Mouse (Mus musculus) liver, adult 2 months (tissue): ENCODE data around the gene Fbxo27. TPM values are rescaled to one million over a fixed set of nuclear protein-coding genes. Genes with fewer than 3 reads are reported as not detected.
"Not testable (repeated sequence)": the region's sequence is repeated elsewhere in the genome, so short reads cannot be mapped to it uniquely, and the experiment has no call there.

Experiments
- DNase-seq: peaks from one replicate; pipeline ENCODE4 v3.0.0-alpha.2; 2011; ENCODE audit warnings: low read depth, low spot score; ENCODE audit errors: extremely low read depth
- H3K27ac ChIP-seq: fragments of 200-500 bp; replicated peaks from 2 replicates; pipeline ENCODE4 v1.5.1; 2012; ENCODE audit warnings: low read depth, mild to moderate bottlenecking, control low read depth, inconsistent platforms, low read length; ENCODE audit not compliant: insufficient read depth
- H3K27me3 ChIP-seq: fragments of 200-500 bp; 2 replicates; pipeline ENCODE4 v1.6.1; 2012; ENCODE audit warnings: mild to moderate bottlenecking, moderate library complexity, low read length, inconsistent platforms; ENCODE audit not compliant: control insufficient read depth, insufficient read depth
- H3K36me3 ChIP-seq: fragments of 200-500 bp; 2 replicates; pipeline ENCODE4 v1.6.1; 2012; ENCODE audit warnings: low read length, inconsistent platforms; ENCODE audit not compliant: control insufficient read depth, insufficient read depth
- H3K4me1 ChIP-seq: fragments of 200-500 bp; 2 replicates; pipeline ENCODE4 v1.6.1; 2011; ENCODE audit warnings: low read length; ENCODE audit not compliant: control insufficient read depth, insufficient read depth
- H3K4me3 ChIP-seq: fragments of 200-500 bp; 2 replicates; pipeline ENCODE4 v1.5.1; 2011; ENCODE audit warnings: low read depth, mild to moderate bottlenecking, control low read depth, low read length, moderate library complexity; ENCODE audit not compliant: insufficient read depth
- H3K79me2 ChIP-seq: fragments of 200-500 bp; 2 replicates; pipeline ENCODE4 v1.6.1; 2012; ENCODE audit warnings: inconsistent platforms, mild to moderate bottlenecking, low read length, moderate library complexity; ENCODE audit not compliant: control insufficient read depth, insufficient read depth
- H3K9ac ChIP-seq: fragments of 200-500 bp; 2 replicates; pipeline ENCODE4 v1.6.1; 2012; ENCODE audit warnings: low read depth, mild to moderate bottlenecking, control low read depth, inconsistent platforms, low read length
- CTCF ChIP-seq: fragments of 200-500 bp; IDR thresholded peaks from 2 replicates; pipeline ENCODE4 v1.5.1; 2011; ENCODE audit warnings: low read depth, low read length, control low read depth
- POLR2A ChIP-seq: fragments of 200-500 bp; IDR thresholded peaks from 2 replicates; pipeline ENCODE4 v1.6.1; 2011; ENCODE audit warnings: low read length, control low read depth; ENCODE audit not compliant: insufficient read depth; ENCODE audit errors: extremely low read depth
- WGBS: fragments of 180-500 bp; shearing (Covaris S2); methylation state at CpG from one replicate; pipeline ENCODE4 v1.1.7; 2018; 5-methylcytosine and 5-hydroxymethylcytosine counted together
- polyA plus RNA-seq: library from polyadenylated mRNA; depleted of rRNA; stranded (reverse); fragments of >200 nt; gene quantifications from 2 replicates; pipeline ENCODE4 v1.2.3, GENCODE M21; 2012
- total RNA-seq: library from RNA; depleted of rRNA; stranded (reverse); fragments of >200 nt; gene quantifications from 2 replicates; pipeline ENCODE4 v1.2.3, GENCODE M21; 2014

The Fbxo27 gene
- total and polyA plus RNA-seq, 2 experiments, result 0.16 TPM; not detected in 1

DNA sequence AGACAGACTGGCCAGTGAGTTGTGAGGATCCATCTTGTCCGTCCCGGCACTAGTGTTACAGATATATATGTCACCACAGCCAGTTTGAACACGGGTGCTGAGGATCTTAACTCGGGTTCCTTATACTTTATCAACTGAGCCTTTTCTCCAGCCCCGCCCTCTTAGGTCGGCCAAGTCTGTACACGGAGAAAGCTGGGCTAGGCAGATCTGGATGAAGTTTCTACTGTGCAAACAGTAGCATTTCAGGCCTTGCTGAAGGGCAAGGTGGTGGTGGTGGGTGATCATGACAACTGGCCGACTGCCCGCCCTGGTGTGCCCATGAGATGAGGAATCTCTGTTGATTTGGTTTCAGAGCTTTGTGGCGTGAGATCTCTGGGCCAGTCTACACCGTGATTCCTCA lies 4.6 kb downstream of the Fbxo27 start:
- no peak overlapping the region for H3K4me3 ChIP-seq
- WGBS, result 92% methylated on average over 11 of the region's 11 CpGs
- H3K27ac ChIP-seq, result no peak overlapping the region
- no peaks in the 10 kb centered on the region for H3K36me3 ChIP-seq
- DNase-seq, result no peak
- no peaks in the 10 kb centered on the region for H3K4me1 ChIP-seq
- no peak overlapping the region for H3K9ac ChIP-seq
- H3K27me3 ChIP-seq, result peaks cover 9% of the 10 kb centered on the region
- TF ChIP-seq CTCF (no peak), POLR2A (no peak)
- no peaks in the 10 kb centered on the region for H3K79me2 ChIP-seq

DNA sequence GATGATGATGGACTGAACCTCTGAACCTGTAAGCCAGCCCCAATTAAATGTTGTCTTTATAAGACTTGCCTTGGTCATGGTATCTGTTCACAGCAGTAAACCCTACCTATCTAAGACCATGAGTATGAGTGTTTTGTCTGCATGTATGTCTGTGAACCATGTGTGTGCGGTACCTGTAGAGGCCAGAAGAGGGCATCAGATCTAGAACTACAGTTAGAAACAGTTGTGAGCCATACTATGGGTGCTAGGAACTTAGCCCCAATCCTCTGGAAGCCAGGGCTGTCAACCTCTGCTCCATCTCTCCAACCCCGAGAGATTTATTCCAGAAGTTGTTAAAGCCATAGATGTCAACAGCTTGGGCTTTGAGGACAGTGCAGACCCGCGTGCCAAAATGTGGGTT lies 7.6 kb downstream of the Fbxo27 start:
- Histone ChIP-seq H3K27me3 (no peaks in the 10 kb centered on the region), H3K79me2 (no peaks in the 10 kb centered on the region), H3K4me3 (no peak overlapping the region), H3K4me1 (no peaks in the 10 kb centered on the region), H3K36me3 (no peaks in the 10 kb centered on the region), H3K9ac (no peak overlapping the region), H3K27ac (no peak overlapping the region)
- WGBS, result 95% methylated on average over 4 of the region's 4 CpGs
- no peak for DNase-seq
- TF ChIP-seq CTCF, result no peak
- no peak for TF ChIP-seq POLR2A

DNA sequence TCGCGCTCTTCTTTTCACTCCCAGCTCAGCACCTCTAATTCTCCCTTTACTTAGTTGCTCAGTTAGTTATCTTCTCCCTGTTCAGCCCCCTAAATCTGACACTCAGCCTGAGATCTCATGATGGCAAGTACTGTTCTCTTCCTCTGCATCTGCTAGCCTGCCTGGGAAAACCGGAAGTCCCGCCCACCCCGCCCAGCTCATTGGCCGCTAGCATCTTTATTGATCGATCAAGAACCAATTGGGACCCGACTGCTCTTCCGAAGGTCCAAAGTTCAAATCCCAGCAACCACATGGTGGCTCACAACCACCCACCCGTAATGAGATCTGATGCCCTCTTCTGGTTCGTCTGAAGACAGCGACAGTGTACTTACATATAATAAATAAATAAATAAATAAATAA lies 8.7 kb downstream of the Fbxo27 start:
- not testable (repeated sequence) for H3K4me3 ChIP-seq, DNase-seq, H3K36me3 ChIP-seq, H3K9ac ChIP-seq, H3K79me2 ChIP-seq, H3K27ac ChIP-seq, H3K27me3 ChIP-seq, H3K4me1 ChIP-seq
- 96% methylated on average over 12 of the region's 12 CpGs for WGBS

DNA sequence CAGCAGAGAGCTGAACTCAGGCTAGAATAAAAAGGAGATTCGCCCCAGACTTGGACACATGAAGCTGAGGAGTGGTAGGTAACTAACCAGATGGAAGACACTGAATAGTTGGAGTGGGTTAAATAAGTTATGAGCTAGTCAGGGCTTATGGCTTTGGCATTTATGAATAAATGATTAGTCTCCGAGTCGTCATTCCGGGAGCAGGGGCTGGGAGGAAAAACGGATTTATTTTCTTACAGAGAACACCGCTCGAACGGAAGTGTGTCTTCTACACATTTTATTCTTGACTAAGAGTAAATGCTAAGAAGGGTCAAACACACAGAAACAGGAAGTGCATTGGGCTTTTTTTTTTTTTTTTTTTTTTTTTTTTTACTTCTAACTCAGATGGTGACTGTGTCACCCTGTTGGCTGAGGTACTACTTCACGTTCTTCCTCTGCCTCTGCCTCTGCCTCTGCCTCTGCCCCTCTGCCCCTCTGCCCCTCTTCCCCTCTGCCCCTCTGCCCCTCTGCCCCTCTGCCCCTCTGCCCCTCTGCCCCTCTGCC lies 10.0 kb downstream of the Fbxo27 start:
- H3K36me3 ChIP-seq, result no peaks in the 10 kb centered on the region
- no peaks in the 10 kb centered on the region for H3K4me1 ChIP-seq
- DNase-seq, result no peak
- H3K9ac ChIP-seq, result no peak overlapping the region
- H3K79me2 ChIP-seq, result no peaks in the 10 kb centered on the region
- no peak overlapping the region for H3K4me3 ChIP-seq
- 59% methylated on average over 9 of the region's 9 CpGs for WGBS
- no peaks in the 10 kb centered on the region for H3K27me3 ChIP-seq
- no peak for TF ChIP-seq CTCF
- TF ChIP-seq POLR2A, result no peak
- no peak overlapping the region for H3K27ac ChIP-seq

DNA sequence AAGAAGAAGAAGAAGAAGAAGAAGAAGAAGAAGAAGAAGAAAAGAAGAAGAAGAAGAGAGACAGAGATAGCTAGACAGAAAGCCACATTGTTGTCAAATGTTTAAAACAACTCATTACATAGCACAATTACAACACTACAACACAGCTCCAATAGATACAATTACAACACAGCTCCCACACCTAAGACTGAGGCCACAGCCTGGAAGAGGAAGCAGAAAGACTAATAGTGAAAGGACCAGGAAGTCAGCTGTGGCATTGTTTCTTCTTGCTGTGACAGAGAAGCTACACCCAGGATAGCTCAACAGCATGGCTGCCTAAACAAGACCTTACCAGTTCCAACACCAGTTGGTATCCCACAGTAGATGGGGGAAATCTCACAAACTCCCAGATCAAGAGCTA lies 16.8 kb downstream of the Fbxo27 start:
- Histone ChIP-seq H3K36me3 (no peaks in the 10 kb centered on the region), H3K79me2 (no peaks in the 10 kb centered on the region), H3K27me3 (no peaks in the 10 kb centered on the region; the same call in 1 of the 2 replicates), H3K4me1 (no peaks in the 10 kb centered on the region), H3K27ac (no peak overlapping the region), H3K4me3 (no peak overlapping the region), H3K9ac (no peak overlapping the region)
- DNase-seq, result no peak
- TF ChIP-seq CTCF, result no peak

DNA sequence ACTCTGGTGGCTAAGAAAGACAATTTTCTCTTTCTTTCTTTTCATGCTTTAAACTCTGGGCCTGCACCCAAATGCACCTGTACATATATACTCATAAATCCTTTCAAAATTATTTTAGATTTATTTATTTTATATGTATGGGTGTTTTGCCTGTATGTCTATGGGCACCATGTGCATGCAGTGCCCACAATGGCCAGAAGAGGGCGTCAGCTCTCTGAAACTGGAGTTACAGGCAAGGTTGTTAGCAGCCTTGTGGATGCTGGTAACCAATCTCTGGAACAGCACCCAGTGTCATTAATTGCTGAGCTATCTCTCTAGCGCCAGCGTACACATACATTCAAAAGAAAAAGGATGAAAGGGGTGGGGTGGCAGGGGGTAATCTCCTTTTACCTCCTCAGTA lies 18.3 kb downstream of the Fbxo27 start:
- Histone ChIP-seq H3K9ac (no peak overlapping the region), H3K79me2 (no peaks in the 10 kb centered on the region), H3K27me3 (no peaks in the 10 kb centered on the region; the same call in 1 of the 2 replicates), H3K36me3 (no peaks in the 10 kb centered on the region), H3K4me1 (no peaks in the 10 kb centered on the region), H3K27ac (no peak overlapping the region), H3K4me3 (no peak overlapping the region)
- WGBS, result 68% methylated on average over 3 of the region's 3 CpGs
- no peak for DNase-seq
- TF ChIP-seq CTCF, result peak; percentile 32; the same call in 1 of the 2 replicates
- TF ChIP-seq POLR2A, result no peak
